Mouse (Mus musculus) hindbrain, embryonic 11.5 days (tissue): ENCODE data around the gene Drd1. TPM values are rescaled to one million over a fixed set of nuclear protein-coding genes. Genes with fewer than 3 reads are reported as not detected.

Experiments
- ATAC-seq: fragments of 200-750 bp; cut with Nextera tagmentation; 2 replicates; pipeline ENCODE4 v1.8.0; 2017; ENCODE audit warnings: mild to moderate bottlenecking, moderate TSS enrichment, moderate library complexity; ENCODE audit not compliant: low FRiP score
- DNase-seq: peaks from one replicate; pipeline ENCODE4 v3.0.0-alpha.2; 2015; ENCODE audit warnings: low spot score
- H3K27ac ChIP-seq: fragments of 300-500 bp; sonication (generic); 2 replicates; pipeline ENCODE4 v1.5.1; 2014; ENCODE audit warnings: mild to moderate bottlenecking, low read depth, low read length
- H3K27me3 ChIP-seq: fragments of 300-500 bp; sonication (generic); 2 replicates; pipeline ENCODE4 v1.6.1; 2014; ENCODE audit warnings: mild to moderate bottlenecking, low read length, moderate library complexity, mixed read lengths; ENCODE audit not compliant: control insufficient read depth, insufficient read depth
- H3K36me3 ChIP-seq: fragments of 300-500 bp; sonication (generic); 2 replicates; pipeline ENCODE4 v1.6.1; 2014; ENCODE audit warnings: mild to moderate bottlenecking, low read length, moderate library complexity, mixed read lengths; ENCODE audit not compliant: control insufficient read depth, insufficient read depth
- H3K4me1 ChIP-seq: fragments of 300-500 bp; sonication (generic); replicated peaks from 2 replicates; pipeline ENCODE4 v1.6.1; 2014; ENCODE audit warnings: low read length, mixed read lengths; ENCODE audit not compliant: control insufficient read depth, insufficient read depth
- H3K4me2 ChIP-seq: fragments of 300-500 bp; sonication (generic); replicated peaks from 2 replicates; pipeline ENCODE4 v1.6.1; 2014; ENCODE audit warnings: mild to moderate bottlenecking, low read depth, low read length
- H3K4me3 ChIP-seq: fragments of 300-500 bp; sonication (generic); 2 replicates; pipeline ENCODE4 v1.5.1; 2014; ENCODE audit warnings: low read depth, low read length
- H3K9ac ChIP-seq: fragments of 300-500 bp; sonication (generic); 2 replicates; pipeline ENCODE4 v1.6.1; 2014; ENCODE audit warnings: low read depth, low read length
- H3K9me3 ChIP-seq: fragments of 300-500 bp; sonication (generic); 2 replicates; pipeline ENCODE4 v1.6.1; 2016; ENCODE audit warnings: low read length; ENCODE audit not compliant: control insufficient read depth
- WGBS: fragments of 180-500 bp; shearing (Covaris S2); extraction: QIAGEN DNeasy Blood & Tissue Kit; methylation state at CpG from one replicate; pipeline ENCODE4 v1.1.7; 2014; 5-methylcytosine and 5-hydroxymethylcytosine counted together
- polyA plus RNA-seq: library from polyadenylated mRNA; unstranded; fragments of >200 nt; fragmentation: Nextera tagmentation; extraction: Ambion mirVana; gene quantifications from 2 replicates; pipeline ENCODE4 v1.2.1, GENCODE M21; 2014

Gene Drd1
- polyA plus RNA-seq, 1 experiment from 2014 or later = 0.65 TPM

DNA sequence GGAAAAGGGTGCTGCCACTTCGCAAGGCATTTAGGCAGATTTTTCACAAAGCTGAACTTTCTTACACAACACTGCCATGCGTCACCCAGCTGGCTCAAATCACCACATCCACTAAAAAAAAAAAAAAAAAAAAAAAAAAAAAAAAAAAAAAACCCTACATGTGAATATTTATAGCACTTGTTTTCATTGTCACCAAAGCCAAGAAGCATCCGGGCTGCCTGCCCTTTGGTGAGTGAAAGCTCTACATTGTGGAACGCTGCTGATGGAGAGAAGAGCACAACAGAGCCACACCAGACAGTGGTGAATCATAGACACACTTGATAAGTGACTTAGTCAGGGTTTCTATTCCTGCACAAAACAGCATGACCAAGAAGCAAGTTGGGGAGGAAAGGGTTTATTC, 17.6 kb downstream of the Drd1 start:
- Histone ChIP-seq H3K9ac (no peak overlapping the region), H3K4me2 (no peak overlapping the region), H3K36me3 (no peaks in the 10 kb centered on the region), H3K4me1 (no peaks in the 10 kb centered on the region), H3K27ac (no peak overlapping the region), H3K27me3 (no peaks in the 10 kb centered on the region), H3K9me3 (no peaks in the 10 kb centered on the region), H3K4me3 (no peak overlapping the region)
- no peak for ATAC-seq
- 90% methylated on average over 4 of the region's 4 CpGs for WGBS
- no peak for DNase-seq

GRCm38 (mm10) chr13:54035541-54035940, 20.0 kb downstream of the Drd1 start:
- Histone ChIP-seq H3K9me3 (no peaks in the 10 kb centered on the region), H3K27me3 (no peaks in the 10 kb centered on the region), H3K4me1 (no peaks in the 10 kb centered on the region), H3K27ac (no peak overlapping the region), H3K4me3 (no peak overlapping the region), H3K36me3 (no peaks in the 10 kb centered on the region), H3K4me2 (no peak overlapping the region), H3K9ac (no peak overlapping the region)
- DNase-seq (peak; percentile 16), ATAC-seq (no peak)
- WGBS = 69% methylated on average over 1 of the region's 1 CpGs

GRCm38 (mm10) chr13:54033653-54034052, 21.9 kb downstream of the Drd1 start:
- DNase-seq = no peak
- H3K27me3 ChIP-seq = no peaks in the 10 kb centered on the region
- H3K4me2 ChIP-seq = no peak overlapping the region
- H3K36me3 ChIP-seq = no peaks in the 10 kb centered on the region
- ATAC-seq = no peak
- H3K4me3 ChIP-seq = no peak overlapping the region
- no peak overlapping the region for H3K9ac ChIP-seq
- H3K4me1 ChIP-seq = no peaks in the 10 kb centered on the region
- 80% methylated on average over 4 of the region's 4 CpGs for WGBS
- H3K27ac ChIP-seq = no peak overlapping the region
- no peaks in the 10 kb centered on the region for H3K9me3 ChIP-seq

DNA sequence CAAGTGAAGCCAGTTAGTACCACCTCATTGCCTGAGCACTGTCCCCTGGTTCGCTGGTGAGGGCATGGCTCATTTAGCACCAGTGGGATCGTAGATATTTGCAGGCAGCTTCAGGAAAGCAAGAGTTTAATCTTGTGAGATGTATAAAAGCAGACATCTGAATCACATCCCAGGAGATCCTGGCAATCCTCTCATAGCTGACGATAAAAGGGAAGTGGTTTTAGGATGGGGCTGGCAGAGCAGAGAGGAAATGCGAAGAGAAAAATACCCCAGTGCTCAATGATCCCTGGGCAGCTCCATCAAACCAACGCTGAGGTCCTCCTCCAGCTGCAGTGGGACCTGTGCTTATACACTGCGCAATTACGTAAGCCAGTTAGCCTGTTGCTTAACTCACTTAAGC, 28.4 kb downstream of the Drd1 start:
- no peak overlapping the region for H3K27ac ChIP-seq
- WGBS = 88% methylated on average over 7 of the region's 7 CpGs
- no peaks in the 10 kb centered on the region for H3K36me3 ChIP-seq
- H3K9me3 ChIP-seq = no peaks in the 10 kb centered on the region
- ATAC-seq = no peak
- no peak overlapping the region for H3K4me3 ChIP-seq
- no peaks in the 10 kb centered on the region for H3K4me1 ChIP-seq
- H3K4me2 ChIP-seq = no peak overlapping the region
- no peaks in the 10 kb centered on the region for H3K27me3 ChIP-seq
- no peak for DNase-seq
- H3K9ac ChIP-seq = no peak overlapping the region

DNA sequence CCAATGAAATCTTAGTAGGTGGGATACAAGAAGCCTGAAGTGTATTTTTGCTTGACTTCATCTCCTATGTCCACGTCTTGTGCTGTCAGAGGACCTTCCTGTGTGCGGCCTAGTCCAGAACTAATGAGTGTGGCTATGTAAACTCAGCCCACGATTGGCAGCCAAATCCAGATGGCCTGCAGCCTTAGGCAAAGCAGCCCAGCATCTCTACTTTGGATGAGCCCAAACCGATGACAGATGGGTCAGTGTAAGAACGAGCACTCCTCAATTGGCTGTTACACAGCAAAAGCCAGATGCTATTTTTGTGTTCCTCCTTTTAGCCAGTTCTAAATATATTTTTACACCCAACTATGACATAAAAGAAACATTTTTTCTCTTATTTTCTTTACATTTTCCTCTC, 32.2 kb downstream of the Drd1 start:
- Histone ChIP-seq H3K9me3 (no peaks in the 10 kb centered on the region), H3K4me3 (no peak overlapping the region), H3K27me3 (no peaks in the 10 kb centered on the region), H3K4me1 (no peaks in the 10 kb centered on the region), H3K9ac (no peak overlapping the region), H3K27ac (no peak overlapping the region), H3K36me3 (no peaks in the 10 kb centered on the region), H3K4me2 (no peak overlapping the region)
- no peak for DNase-seq
- ATAC-seq = no peak
- WGBS = 68% methylated on average over 5 of the region's 5 CpGs

GRCm38 (mm10) chr13:54008716-54009115, 46.8 kb downstream of the Drd1 start:
- 93% methylated on average over 4 of the region's 4 CpGs for WGBS
- H3K9ac ChIP-seq = no peak overlapping the region
- no peaks in the 10 kb centered on the region for H3K4me1 ChIP-seq
- DNase-seq (no peak), ATAC-seq (no peak)
- no peaks in the 10 kb centered on the region for H3K27me3 ChIP-seq
- no peaks in the 10 kb centered on the region for H3K9me3 ChIP-seq
- H3K4me3 ChIP-seq = no peak overlapping the region
- no peak overlapping the region for H3K27ac ChIP-seq
- no peaks in the 10 kb centered on the region for H3K36me3 ChIP-seq
- no peak overlapping the region for H3K4me2 ChIP-seq

Other genes starting within 250 kb of the Drd1 start
- 87.5 and 89.9 TPM in 2 replicates for gene Sfxn1, start 16.2 kb upstream of the Drd1 start, polyA plus RNA-seq
- 0.24 TPM in 1 of 2 replicates, not detected in the other for gene Hrh2, start 136.4 kb upstream of the Drd1 start, polyA plus RNA-seq